ENCODE assay signal across 11 mouse cellular contexts in the genomic region with DNA sequence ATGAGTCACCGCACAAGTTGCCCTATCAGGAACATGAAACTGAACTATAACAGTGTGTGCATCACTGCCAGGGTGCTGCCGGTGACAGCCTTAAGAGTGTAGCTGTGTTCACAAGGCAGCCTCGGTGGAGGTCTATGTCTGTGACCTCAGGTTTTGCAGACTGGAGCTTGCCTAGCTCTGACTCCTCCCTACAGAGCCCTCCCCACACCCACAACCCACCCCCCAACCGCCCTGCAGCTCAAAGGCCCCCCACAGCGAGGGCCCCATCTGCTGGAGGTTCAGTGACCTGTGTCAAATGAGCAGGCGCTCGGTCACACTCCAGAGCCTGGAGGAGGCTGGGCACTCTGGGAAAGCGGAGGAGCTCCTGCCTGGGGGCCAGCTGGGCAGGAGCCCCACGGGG. TPM values are rescaled to one million over a fixed set of nuclear protein-coding genes. Genes with fewer than 3 reads are reported as not detected.
DNase-seq lines count a peak whose midpoint lies in the region; ATAC-seq lines count a peak whose summit lies in the region.
"Had no signal": no experiment of that assay in that cellular context is flagged by ENCODE, and none has a peak within 500 bp of the region (broad histone marks: within the 10 kb centered on the region; RNA-seq: fewer than 3 reads in every experiment).

No protein-coding gene starts in this region.

- intact Hi-C loops in gastrocnemius, postnatal 36 days (cut with DNase I): no loop called here

- no peaks in the 10 kb centered on the region for H3K9me3 ChIP-seq in heart, embryonic 14.5 days (ENCODE audit: control insufficient read depth, low read length)
- no peaks in the 10 kb centered on the region for H3K9me3 ChIP-seq in forebrain, embryonic 13.5 days (replicated peaks)
- H3K9me3 ChIP-seq in limb, embryonic 10.5 days (replicated peaks): no peaks in the 10 kb centered on the region

- peak overlapping the region; percentile 40 for H3K4me2 ChIP-seq in heart, embryonic 14.5 days (ENCODE audit: low read length)
- peak overlapping the region; percentile 29 for H3K4me2 ChIP-seq in forebrain, embryonic 13.5 days

- peaks cover 41% of the 10 kb centered on the region for H3K27me3 ChIP-seq in heart, embryonic 14.5 days (ENCODE audit: control insufficient read depth, insufficient read depth, low read length)
- H3K27me3 ChIP-seq in forebrain, embryonic 13.5 days: peaks cover 68% of the 10 kb centered on the region
- peaks cover 100% of the 10 kb centered on the region for H3K27me3 ChIP-seq in limb, embryonic 10.5 days (ENCODE audit: low read depth, poor library complexity, severe bottlenecking)

- ATAC-seq in heart, embryonic 14.5 days (ENCODE audit: insufficient number of reproducible peaks, insufficient read depth, low FRiP score, low read depth): peak; percentile 82
- ATAC-seq in forebrain, embryonic 13.5 days: no peak

- peak overlapping the region; percentile 55 to 73; a peak in 3 of 4 replicates for H3K27ac ChIP-seq in heart, embryonic 14.5 days (replicated peaks in 1 of 2; ENCODE audit: control insufficient read depth in 1 of 2, insufficient read depth in 1 of 2, low read depth in 2 of 2, low read length in 2 of 2)
- no peak overlapping the region for H3K27ac ChIP-seq in forebrain, embryonic 13.5 days
- no peak overlapping the region for H3K27ac ChIP-seq in limb, embryonic 10.5 days

- no peak for DNase-seq in heart, postnatal 4 days
- peak; percentile 68 for DNase-seq in MN1 (ENCODE audit: low spot score)
- DNase-seq in limb, embryonic 10.5 days (ENCODE audit: low spot score): peak; percentile 59
- no peak for DNase-seq in thymus, postnatal 25 days
- DNase-seq in gastrocnemius, postnatal 36 days: no peak
- DNase-seq in spleen, adult 12 weeks (ENCODE audit: low spot score): no peak
- DNase-seq: layer of hippocampus, adult 9-11 months had no signal

- WGBS in heart, embryonic 14.5 days: 7% methylated on average over 9 of the region's 9 CpGs
- WGBS in forebrain, embryonic 13.5 days: 3% methylated on average over 9 of the region's 9 CpGs
- WGBS in limb, embryonic 10.5 days: 4% methylated on average over 9 of the region's 9 CpGs

- no peaks in the 10 kb centered on the region for H3K36me3 ChIP-seq in heart, embryonic 14.5 days (ENCODE audit: control insufficient read depth, insufficient read depth, low read length)
- H3K36me3 ChIP-seq in forebrain, embryonic 13.5 days (ENCODE audit: poor library complexity, severe bottlenecking): no peaks in the 10 kb centered on the region
- no peaks in the 10 kb centered on the region for H3K36me3 ChIP-seq in limb, embryonic 10.5 days

- no peak overlapping the region for H3K4me3 ChIP-seq in heart, embryonic 14.5 days (ENCODE audit: control insufficient read depth in 1 of 2, insufficient read depth in 1 of 2, low read depth in 1 of 2, low read length in 2 of 2)
- no peak overlapping the region for H3K4me3 ChIP-seq in forebrain, embryonic 13.5 days
- peak overlapping the region; percentile 15; the same call in 1 of the 2 replicates for H3K4me3 ChIP-seq in limb, embryonic 10.5 days

- H3K4me1 ChIP-seq in heart, embryonic 14.5 days (ENCODE audit: control insufficient read depth in 2 of 2, insufficient read depth in 2 of 2, low read length in 2 of 2): peaks cover 17 to 25% of the 10 kb centered on the region in 2 experiments
- H3K4me1 ChIP-seq in forebrain, embryonic 13.5 days: peaks cover 38% of the 10 kb centered on the region
- H3K4me1 ChIP-seq in limb, embryonic 10.5 days: peaks cover 32% of the 10 kb centered on the region

- H3K9ac ChIP-seq in heart, embryonic 14.5 days (ENCODE audit: low read length): no peak overlapping the region
- H3K9ac ChIP-seq in forebrain, embryonic 13.5 days: 0 out of 2 replicates have a peak overlapping the region, but pooled peaks have one; percentile 21

RNA-seq across cellular contexts. Expression of a gene that starts 3.7 kb away (rescaled TPM):
- polyA plus RNA-seq in heart, embryonic 14.5 days (2014; fragmentation: Nextera tagmentation; extraction: Ambion mirVana): 0.19 and 0.20 TPM in 2 replicates
- total RNA-seq in heart, postnatal 4 days (2021): under 1 TPM; 0.16 to 0.24 TPM
- 12.0 and 13.2 TPM in 2 replicates for polyA plus RNA-seq in forebrain, embryonic 13.5 days (2015; fragmentation: Nextera tagmentation; extraction: Ambion mirVana)
- 0.04 and 0.13 TPM in 2 replicates for polyA plus RNA-seq in limb, embryonic 10.5 days (2016; fragmentation: Nextera tagmentation; extraction: Ambion mirVana)
- under 1 TPM; 0.31 to 0.52 TPM for total RNA-seq in gastrocnemius, postnatal 36 days (2021)
- total RNA-seq: MEL had no signal

RNA-seq across cellular contexts. Expression of a gene that starts 40.5 kb away (rescaled TPM):
- 38.8 and 42.5 TPM in 2 replicates for polyA plus RNA-seq in heart, embryonic 14.5 days (2014; fragmentation: Nextera tagmentation; extraction: Ambion mirVana)
- 10 to 100 TPM; 17.3 to 18.7 TPM for total RNA-seq in heart, postnatal 4 days (2021)
- 49.9 and 59.1 TPM in 2 replicates for polyA plus RNA-seq in forebrain, embryonic 13.5 days (2015; fragmentation: Nextera tagmentation; extraction: Ambion mirVana)
- polyA plus RNA-seq in limb, embryonic 10.5 days (2016; fragmentation: Nextera tagmentation; extraction: Ambion mirVana): 73.9 and 77.2 TPM in 2 replicates
- 10 to 100 TPM; 15.4 to 16.7 TPM for total RNA-seq in gastrocnemius, postnatal 36 days (2021)

RNA-seq across cellular contexts. Expression of a gene that starts 42.3 kb away (rescaled TPM):
- polyA plus RNA-seq in heart, embryonic 14.5 days (2014; fragmentation: Nextera tagmentation; extraction: Ambion mirVana): not detected in 2 replicates
- total RNA-seq in heart, postnatal 4 days (2021): not detected
- 0.84 and 1.0 TPM in 2 replicates for polyA plus RNA-seq in forebrain, embryonic 13.5 days (2015; fragmentation: Nextera tagmentation; extraction: Ambion mirVana)
- not detected in 2 replicates for polyA plus RNA-seq in limb, embryonic 10.5 days (2016; fragmentation: Nextera tagmentation; extraction: Ambion mirVana)
- total RNA-seq in gastrocnemius, postnatal 36 days (2021): not detected
- total RNA-seq: MEL had no signal
- polyA plus RNA-seq: lung, embryonic 16.5 days had no signal

RNA-seq across cellular contexts. Expression of a gene that starts 47.6 kb away (rescaled TPM):
- 6.8 and 7.0 TPM in 2 replicates for polyA plus RNA-seq in heart, embryonic 14.5 days (2014; fragmentation: Nextera tagmentation; extraction: Ambion mirVana)
- total RNA-seq in heart, postnatal 4 days (2021): 10 to 100 TPM; 22.4 to 23.4 TPM
- 2.6 and 3.2 TPM in 2 replicates for polyA plus RNA-seq in forebrain, embryonic 13.5 days (2015; fragmentation: Nextera tagmentation; extraction: Ambion mirVana)
- polyA plus RNA-seq in limb, embryonic 10.5 days (2016; fragmentation: Nextera tagmentation; extraction: Ambion mirVana): 7.7 and 10.1 TPM in 2 replicates
- total RNA-seq in gastrocnemius, postnatal 36 days (2021): 100 to 1,000 TPM; 216 to 338 TPM

Comparison
In these comparisons a context has a peak if more than half of its experiments do, and no peak if none do; other contexts are left out.
1. H3K27ac ChIP-seq: peak in heart, embryonic 14.5 days (2 of 2); none in forebrain, embryonic 13.5 days (single experiment) and limb, embryonic 10.5 days (single experiment).
2. DNase-seq: peak in MN1 (single experiment) and limb, embryonic 10.5 days (single experiment); none in heart, postnatal 4 days (single experiment), thymus, postnatal 25 days (single experiment), gastrocnemius, postnatal 36 days (0 of 2) and spleen, adult 12 weeks (single experiment).
3. RNA of a gene that starts 3.7 kb away (polyA plus RNA-seq): 12.0 to 13.2 TPM in forebrain, embryonic 13.5 days; 0.19 to 0.20 TPM in heart, embryonic 14.5 days and 0.04 to 0.13 TPM in limb, embryonic 10.5 days; every median in the first group is over 10 times any median in the second.